Mouse (Mus musculus): Measurements from ENCODE around the gene Cdr2l. TPM values are rescaled to one million over a fixed set of nuclear protein-coding genes. Genes with fewer than 3 reads are reported as not detected.

Gene Cdr2l
- polyA plus RNA-seq (2015; fragmentation: Nextera tagmentation; extraction: Ambion mirVana), result 6.1 and 6.6 TPM in 2 replicates

GRCm38 (mm10) chr11:115381743-115382539, at the start of gene Cdr2l:
Cdr2l (plus strand) TSS chr11:115381916.
- Histone ChIP-seq H3K4me1 (ENCODE audit: control insufficient read depth, insufficient read depth, low read length) (peaks cover 16% of the 10 kb centered on the region), H3K36me3 (ENCODE audit: control insufficient read depth, insufficient read depth, low read length) (no peaks in the 10 kb centered on the region), H3K9ac (ENCODE audit: low read length) (peak within 1 kb of the TSS; percentile 86), H3K9me3 (replicated peaks; ENCODE audit: control insufficient read depth, low read length) (no peaks in the 10 kb centered on the region), H3K4me3 (replicated peaks; ENCODE audit: low read length) (peak within 1 kb of the TSS; percentile 72), H3K4me2 (ENCODE audit: low read depth, low read length) (peak within 1 kb of the TSS; percentile 82), H3K27me3 (ENCODE audit: control insufficient read depth, insufficient read depth, low read length) (no peaks in the 10 kb centered on the region), H3K27ac (ENCODE audit: low read length) (peak within 1 kb of the TSS; percentile 83)
- under 1% methylated on average over 73 of the region's 76 CpGs for WGBS
- ATAC-seq (ENCODE audit: insufficient read depth, low FRiP score), result peak; percentile 90

GRCm38 (mm10) chr11:115334531-115334930, 47.2 kb upstream of the Cdr2l start, which contains the start of gene Otop3:
Otop3 (plus strand) TSS chr11:115334731.
- peak within 1 kb of the TSS; percentile 26 for H3K4me3 ChIP-seq (replicated peaks; ENCODE audit: low read length)
- no peak for ATAC-seq (ENCODE audit: insufficient read depth, low FRiP score)
- H3K9me3 ChIP-seq (replicated peaks; ENCODE audit: control insufficient read depth, low read length), result no peaks in the 10 kb centered on the region
- peaks cover 38% of the 10 kb centered on the region for H3K27me3 ChIP-seq (ENCODE audit: control insufficient read depth, insufficient read depth, low read length)
- 0 out of 2 replicates have a peak within 1 kb of the TSS, but pooled peaks have one; percentile 32 for H3K9ac ChIP-seq (ENCODE audit: low read length)
- H3K36me3 ChIP-seq (ENCODE audit: control insufficient read depth, insufficient read depth, low read length), result no peaks in the 10 kb centered on the region
- H3K4me2 ChIP-seq (ENCODE audit: low read depth, low read length), result peak within 1 kb of the TSS; percentile 47
- 2% methylated on average over 29 of the region's 29 CpGs for WGBS
- H3K4me1 ChIP-seq (ENCODE audit: control insufficient read depth, insufficient read depth, low read length), result no peaks in the 10 kb centered on the region; the same call in 1 of the 2 replicates
- H3K27ac ChIP-seq (ENCODE audit: low read length), result no peak within 1 kb of the TSS

- Histone ChIP-seq H3K27me3 (ENCODE audit: control insufficient read depth, insufficient read depth, low read length) (peaks cover 38% of the 10 kb centered on the region), H3K4me3 (replicated peaks; ENCODE audit: low read length) (0 out of 2 replicates have a peak overlapping the region, but pooled peaks have one; percentile 26), H3K4me2 (ENCODE audit: low read depth, low read length) (no peak overlapping the region), H3K4me1 (ENCODE audit: control insufficient read depth, insufficient read depth, low read length) (no peaks in the 10 kb centered on the region; the same call in 1 of the 2 replicates), H3K27ac (ENCODE audit: low read length) (no peak overlapping the region), H3K9ac (ENCODE audit: low read length) (no peak overlapping the region), H3K36me3 (ENCODE audit: control insufficient read depth, insufficient read depth, low read length) (no peaks in the 10 kb centered on the region), H3K9me3 (replicated peaks; ENCODE audit: control insufficient read depth, low read length) (no peaks in the 10 kb centered on the region)
- 50% methylated on average over 12 of the region's 12 CpGs for WGBS
- no peak for ATAC-seq (ENCODE audit: insufficient read depth, low FRiP score)
Measured at GRCm38 (mm10) chr11:115335223-115335622, 46.5 kb upstream of the Cdr2l start.

GRCm38 (mm10) chr11:115336115-115336514, 45.6 kb upstream of the Cdr2l start:
- no peak overlapping the region for H3K9ac ChIP-seq (ENCODE audit: low read length)
- no peak overlapping the region for H3K4me2 ChIP-seq (ENCODE audit: low read depth, low read length)
- ATAC-seq (ENCODE audit: insufficient read depth, low FRiP score), result no peak
- 19% methylated on average over 6 of the region's 6 CpGs for WGBS
- no peak overlapping the region for H3K27ac ChIP-seq (ENCODE audit: low read length)
- H3K27me3 ChIP-seq (ENCODE audit: control insufficient read depth, insufficient read depth, low read length), result peaks cover 36% of the 10 kb centered on the region
- no peaks in the 10 kb centered on the region for H3K9me3 ChIP-seq (replicated peaks; ENCODE audit: control insufficient read depth, low read length)
- H3K4me1 ChIP-seq (ENCODE audit: control insufficient read depth, insufficient read depth, low read length), result no peaks in the 10 kb centered on the region; the same call in 1 of the 2 replicates
- no peak overlapping the region for H3K4me3 ChIP-seq (replicated peaks; ENCODE audit: low read length)
- H3K36me3 ChIP-seq (ENCODE audit: control insufficient read depth, insufficient read depth, low read length), result no peaks in the 10 kb centered on the region

GRCm38 (mm10) chr11:115337350-115337749, 44.4 kb upstream of the Cdr2l start:
- peaks cover 33% of the 10 kb centered on the region for H3K27me3 ChIP-seq (ENCODE audit: control insufficient read depth, insufficient read depth, low read length)
- ATAC-seq (ENCODE audit: insufficient read depth, low FRiP score), result no peak

GRCm38 (mm10) chr11:115337826-115338225, 43.9 kb upstream of the Cdr2l start:
- ATAC-seq (ENCODE audit: insufficient read depth, low FRiP score), result no peak
- H3K4me2 ChIP-seq (ENCODE audit: low read depth, low read length), result no peak overlapping the region
- no peaks in the 10 kb centered on the region for H3K36me3 ChIP-seq (ENCODE audit: control insufficient read depth, insufficient read depth, low read length)
- no peaks in the 10 kb centered on the region; the same call in 1 of the 2 replicates for H3K4me1 ChIP-seq (ENCODE audit: control insufficient read depth, insufficient read depth, low read length)
- H3K27ac ChIP-seq (ENCODE audit: low read length), result no peak overlapping the region
- H3K9ac ChIP-seq (ENCODE audit: low read length), result no peak overlapping the region
- no peak overlapping the region for H3K4me3 ChIP-seq (replicated peaks; ENCODE audit: low read length)
- peaks cover 32% of the 10 kb centered on the region for H3K27me3 ChIP-seq (ENCODE audit: control insufficient read depth, insufficient read depth, low read length)
- no peaks in the 10 kb centered on the region for H3K9me3 ChIP-seq (replicated peaks; ENCODE audit: control insufficient read depth, low read length)
- 57% methylated on average over 1 of the region's 1 CpGs for WGBS

More at GRCm38 (mm10) chr11:115337350-115337749, 44.4 kb upstream of the Cdr2l start:
- Histone ChIP-seq H3K9ac (ENCODE audit: low read length) (no peak overlapping the region), H3K4me1 (ENCODE audit: control insufficient read depth, insufficient read depth, low read length) (no peaks in the 10 kb centered on the region; the same call in 1 of the 2 replicates), H3K9me3 (replicated peaks; ENCODE audit: control insufficient read depth, low read length) (no peaks in the 10 kb centered on the region), H3K27ac (ENCODE audit: low read length) (no peak overlapping the region), H3K4me3 (replicated peaks; ENCODE audit: low read length) (no peak overlapping the region), H3K4me2 (ENCODE audit: low read depth, low read length) (no peak overlapping the region), H3K36me3 (ENCODE audit: control insufficient read depth, insufficient read depth, low read length) (no peaks in the 10 kb centered on the region)
- 42% methylated on average over 3 of the region's 3 CpGs for WGBS

- Histone ChIP-seq H3K4me3 (replicated peaks; ENCODE audit: low read length) (no peak overlapping the region), H3K9me3 (replicated peaks; ENCODE audit: control insufficient read depth, low read length) (no peaks in the 10 kb centered on the region), H3K9ac (ENCODE audit: low read length) (no peak overlapping the region), H3K4me2 (ENCODE audit: low read depth, low read length) (no peak overlapping the region), H3K27me3 (ENCODE audit: control insufficient read depth, insufficient read depth, low read length) (peaks cover 4% of the 10 kb centered on the region), H3K36me3 (ENCODE audit: control insufficient read depth, insufficient read depth, low read length) (no peaks in the 10 kb centered on the region), H3K27ac (ENCODE audit: low read length) (no peak overlapping the region), H3K4me1 (ENCODE audit: control insufficient read depth, insufficient read depth, low read length) (peaks cover 11% of the 10 kb centered on the region; the same call in 1 of the 2 replicates)
- 69% methylated on average over 2 of the region's 2 CpGs for WGBS
- no peak for ATAC-seq (ENCODE audit: insufficient read depth, low FRiP score)
Measured at GRCm38 (mm10) chr11:115341246-115341645, 40.5 kb upstream of the Cdr2l start.

- H3K36me3 ChIP-seq (ENCODE audit: control insufficient read depth, insufficient read depth, low read length), result no peaks in the 10 kb centered on the region
- H3K4me1 ChIP-seq (ENCODE audit: control insufficient read depth, insufficient read depth, low read length), result peaks cover 17% of the 10 kb centered on the region
- 56% methylated on average over 6 of the region's 6 CpGs for WGBS
- H3K4me3 ChIP-seq (replicated peaks; ENCODE audit: low read length), result no peak overlapping the region
- H3K27ac ChIP-seq (ENCODE audit: low read length), result no peak overlapping the region
- peaks cover 3% of the 10 kb centered on the region for H3K27me3 ChIP-seq (ENCODE audit: control insufficient read depth, insufficient read depth, low read length)
- peak; percentile 73; the same call in 1 of the 2 replicates for ATAC-seq (ENCODE audit: insufficient read depth, low FRiP score)
- H3K9me3 ChIP-seq (replicated peaks; ENCODE audit: control insufficient read depth, low read length), result no peaks in the 10 kb centered on the region
- no peak overlapping the region for H3K4me2 ChIP-seq (ENCODE audit: low read depth, low read length)
- H3K9ac ChIP-seq (ENCODE audit: low read length), result no peak overlapping the region
Measured at GRCm38 (mm10) chr11:115341866-115342265, 39.9 kb upstream of the Cdr2l start.

- Histone ChIP-seq H3K4me1 (ENCODE audit: control insufficient read depth, insufficient read depth, low read length) (peaks cover 25% of the 10 kb centered on the region), H3K36me3 (ENCODE audit: control insufficient read depth, insufficient read depth, low read length) (no peaks in the 10 kb centered on the region), H3K27me3 (ENCODE audit: control insufficient read depth, insufficient read depth, low read length) (no peaks in the 10 kb centered on the region; the same call in 1 of the 2 replicates), H3K9ac (ENCODE audit: low read length) (no peak overlapping the region), H3K4me3 (replicated peaks; ENCODE audit: low read length) (no peak overlapping the region), H3K9me3 (replicated peaks; ENCODE audit: control insufficient read depth, low read length) (no peaks in the 10 kb centered on the region), H3K4me2 (ENCODE audit: low read depth, low read length) (no peak overlapping the region), H3K27ac (ENCODE audit: low read length) (no peak overlapping the region)
- 18% methylated on average over 12 of the region's 12 CpGs for WGBS
- ATAC-seq (ENCODE audit: insufficient read depth, low FRiP score), result no peak
Measured at GRCm38 (mm10) chr11:115344967-115345366, 36.7 kb upstream of the Cdr2l start.

Data from stomach, embryonic 16.5 days (tissue).